Mouse (Mus musculus) heart, embryonic 10.5 days (tissue): ENCODE measurements around the gene Gna14. TPM values are rescaled to one million over a fixed set of nuclear protein-coding genes. Genes with fewer than 3 reads are reported as not detected.

Experiments
- DNase-seq: peaks from one replicate; pipeline ENCODE4 v3.0.0-alpha.2; 2017; ENCODE audit warnings: low spot score
- H3K27ac ChIP-seq: fragments of 300-500 bp; sonication (generic); 2 replicates; pipeline ENCODE4 v1.5.1; 2016; ENCODE audit warnings: mild to moderate bottlenecking
- H3K27me3 ChIP-seq: fragments of 300-500 bp; sonication (generic); 2 replicates; pipeline ENCODE4 v1.6.1; 2016; ENCODE audit warnings: mild to moderate bottlenecking; ENCODE audit not compliant: poor library complexity, insufficient read depth, severe bottlenecking
- H3K36me3 ChIP-seq: fragments of 300-500 bp; sonication (generic); 2 replicates; pipeline ENCODE4 v1.6.1; 2016; ENCODE audit warnings: mild to moderate bottlenecking, moderate library complexity
- H3K4me1 ChIP-seq: fragments of 300-500 bp; sonication (generic); 2 replicates; pipeline ENCODE4 v1.6.1; 2016; ENCODE audit warnings: mild to moderate bottlenecking
- H3K4me3 ChIP-seq: fragments of 300-500 bp; sonication (generic); 2 replicates; pipeline ENCODE4 v1.5.1; 2016; ENCODE audit warnings: mild to moderate bottlenecking, moderate library complexity
- H3K9me3 ChIP-seq: fragments of 300-500 bp; sonication (generic); 2 replicates; pipeline ENCODE4 v1.6.1; 2016; ENCODE audit warnings: mild to moderate bottlenecking, moderate library complexity
- WGBS: fragments of 180-500 bp; shearing (Covaris S2); methylation state at CpG from one replicate; pipeline ENCODE4 v1.1.7; 2016; 5-methylcytosine and 5-hydroxymethylcytosine counted together
- polyA plus RNA-seq: library from polyadenylated mRNA; unstranded; fragments of >200 nt; fragmentation: Nextera tagmentation; extraction: Ambion mirVana; gene quantifications from 2 replicates; pipeline ENCODE4 v1.2.1, GENCODE M21; 2016

The Gna14 gene
- polyA plus RNA-seq: 0.76 and 3.7 TPM in 2 replicates

- no peaks in the 10 kb centered on the region for H3K9me3 ChIP-seq
- under 1% methylated on average over 27 of the region's 27 CpGs for WGBS
- H3K27ac ChIP-seq: peak within 1 kb of the TSS; percentile 56
- H3K27me3 ChIP-seq: peaks cover 46% of the 10 kb centered on the region
- H3K4me1 ChIP-seq: peaks cover 45% of the 10 kb centered on the region
- DNase-seq: peak; percentile 86
- H3K36me3 ChIP-seq: no peaks in the 10 kb centered on the region
- H3K4me3 ChIP-seq: peak within 1 kb of the TSS; percentile 60
Measured at GRCm38 (mm10) chr19:16435531-16436231, at the start of gene Gna14. Gna14 (plus strand) TSS chr19:16435762.

DNA sequence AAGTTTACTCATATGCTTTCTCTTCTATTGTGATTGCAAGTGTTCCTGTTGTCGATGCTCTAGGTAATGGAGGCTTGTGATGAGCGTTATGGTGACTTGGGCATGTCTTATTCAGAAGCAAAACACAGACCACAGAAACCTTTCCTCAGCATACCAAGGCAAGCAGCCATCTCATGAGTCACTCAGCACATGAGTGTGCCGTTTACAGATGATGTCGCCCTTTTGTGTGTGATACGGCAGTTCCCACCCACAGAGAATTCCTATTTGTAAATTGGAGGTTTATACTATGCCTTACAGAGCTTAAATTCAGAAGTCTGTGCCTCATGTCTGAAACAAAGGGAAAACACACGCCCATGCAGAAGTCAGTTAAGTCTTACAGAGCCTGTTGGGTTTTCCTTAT, 49.0 kb upstream of the Gna14 start:
- no peaks in the 10 kb centered on the region for H3K4me1 ChIP-seq
- no peak overlapping the region for H3K27ac ChIP-seq
- DNase-seq: no peak
- H3K27me3 ChIP-seq: no peaks in the 10 kb centered on the region
- WGBS: 77% methylated on average over 6 of the region's 6 CpGs
- H3K9me3 ChIP-seq: no peaks in the 10 kb centered on the region
- peaks cover 19% of the 10 kb centered on the region; the same call in 1 of the 2 replicates for H3K36me3 ChIP-seq
- H3K4me3 ChIP-seq: no peak overlapping the region

DNA sequence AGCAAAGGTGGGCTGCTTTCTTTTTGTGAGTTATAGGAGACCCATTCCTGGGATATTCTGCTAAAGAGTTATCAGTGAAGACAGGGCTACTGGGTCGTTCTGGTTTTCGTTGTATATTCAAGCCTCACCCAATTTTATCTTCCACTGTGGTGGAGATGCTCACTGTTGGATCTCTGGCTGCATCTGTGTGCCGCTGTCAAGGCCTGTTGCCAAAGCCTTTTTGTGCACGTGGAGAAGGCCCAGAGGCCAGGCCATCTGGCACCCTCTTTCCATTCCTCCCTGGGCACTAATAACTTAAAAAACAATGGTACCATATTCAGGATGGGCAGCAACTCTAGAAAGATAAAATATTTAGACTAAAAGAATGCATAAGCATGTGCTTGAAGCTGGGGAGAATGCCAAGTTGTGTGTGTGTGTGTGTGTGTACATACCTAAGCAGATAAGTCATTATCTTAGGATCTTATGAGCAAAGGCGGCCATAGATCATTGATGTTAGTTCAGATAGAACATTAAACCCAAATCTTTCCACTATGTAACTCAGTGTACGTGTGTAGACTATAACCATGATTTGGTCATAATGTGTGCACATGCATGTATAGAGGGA, 45.3 kb upstream of the Gna14 start:
- H3K4me3 ChIP-seq: no peak overlapping the region
- H3K36me3 ChIP-seq: peaks cover 3% of the 10 kb centered on the region; the same call in 1 of the 2 replicates
- no peak for DNase-seq
- 90% methylated on average over 6 of the region's 6 CpGs for WGBS
- H3K27ac ChIP-seq: no peak overlapping the region
- no peaks in the 10 kb centered on the region for H3K4me1 ChIP-seq
- no peaks in the 10 kb centered on the region for H3K27me3 ChIP-seq
- no peaks in the 10 kb centered on the region for H3K9me3 ChIP-seq

GRCm38 (mm10) chr19:16394381-16394780, 41.2 kb upstream of the Gna14 start:
- Histone ChIP-seq H3K27ac (no peak overlapping the region), H3K36me3 (no peaks in the 10 kb centered on the region), H3K9me3 (no peaks in the 10 kb centered on the region), H3K4me1 (no peaks in the 10 kb centered on the region), H3K4me3 (no peak overlapping the region), H3K27me3 (no peaks in the 10 kb centered on the region)
- 65% methylated on average over 5 of the region's 5 CpGs for WGBS
- no peak for DNase-seq

- H3K36me3 ChIP-seq: no peaks in the 10 kb centered on the region
- DNase-seq: no peak
- no peak overlapping the region for H3K27ac ChIP-seq
- no peaks in the 10 kb centered on the region; the same call in 1 of the 2 replicates for H3K9me3 ChIP-seq
- no peak overlapping the region for H3K4me3 ChIP-seq
- 76% methylated on average over 6 of the region's 6 CpGs for WGBS
- H3K27me3 ChIP-seq: no peaks in the 10 kb centered on the region
- no peaks in the 10 kb centered on the region for H3K4me1 ChIP-seq
Measured at GRCm38 (mm10) chr19:16403101-16403500, 32.5 kb upstream of the Gna14 start.

DNA sequence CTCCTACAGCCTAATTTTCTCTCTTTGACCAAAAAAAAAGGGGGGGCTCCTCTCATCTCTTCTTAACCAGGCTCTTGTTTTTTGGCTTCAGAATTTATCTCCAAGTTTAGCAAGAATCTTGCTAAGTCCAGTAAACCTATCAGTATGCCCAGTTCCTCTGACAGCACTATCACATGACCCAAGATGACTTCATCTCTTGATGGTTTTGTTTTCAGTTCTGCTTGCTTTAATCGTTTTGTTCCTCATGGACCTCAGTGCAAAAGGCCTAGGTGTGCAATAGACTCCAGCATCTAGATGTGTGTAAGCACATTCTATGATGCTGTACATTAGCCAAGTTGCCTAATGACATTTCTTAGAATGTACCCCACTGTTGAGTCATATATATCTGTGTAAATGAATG, 27.8 kb upstream of the Gna14 start:
- no peak for DNase-seq
- Histone ChIP-seq H3K4me3 (no peak overlapping the region), H3K27me3 (no peaks in the 10 kb centered on the region), H3K27ac (no peak overlapping the region), H3K9me3 (no peaks in the 10 kb centered on the region; the same call in 1 of the 2 replicates), H3K4me1 (no peaks in the 10 kb centered on the region), H3K36me3 (no peaks in the 10 kb centered on the region)
- 65% methylated on average over 1 of the region's 1 CpGs for WGBS

DNA sequence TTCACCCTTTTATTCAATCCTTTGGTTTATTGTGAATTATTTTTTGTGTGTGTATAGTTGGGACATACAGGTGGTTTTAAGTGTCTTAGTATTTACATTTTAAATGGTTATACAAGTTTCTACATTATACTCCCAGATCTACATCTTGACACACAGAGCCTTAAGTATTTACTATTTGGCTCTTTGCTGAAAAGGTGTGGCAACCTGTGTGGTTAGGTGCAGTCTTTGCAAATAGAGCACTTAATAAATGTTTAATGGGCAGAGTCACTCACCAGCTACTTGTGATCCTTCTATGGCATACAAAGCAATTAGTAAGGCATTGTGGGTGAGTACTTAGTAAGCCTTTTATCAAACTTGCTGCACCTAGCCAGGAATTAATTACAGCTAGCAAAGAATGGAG, 24.3 kb upstream of the Gna14 start:
- no peaks in the 10 kb centered on the region for H3K27me3 ChIP-seq
- DNase-seq: no peak
- no peaks in the 10 kb centered on the region for H3K36me3 ChIP-seq

DNA sequence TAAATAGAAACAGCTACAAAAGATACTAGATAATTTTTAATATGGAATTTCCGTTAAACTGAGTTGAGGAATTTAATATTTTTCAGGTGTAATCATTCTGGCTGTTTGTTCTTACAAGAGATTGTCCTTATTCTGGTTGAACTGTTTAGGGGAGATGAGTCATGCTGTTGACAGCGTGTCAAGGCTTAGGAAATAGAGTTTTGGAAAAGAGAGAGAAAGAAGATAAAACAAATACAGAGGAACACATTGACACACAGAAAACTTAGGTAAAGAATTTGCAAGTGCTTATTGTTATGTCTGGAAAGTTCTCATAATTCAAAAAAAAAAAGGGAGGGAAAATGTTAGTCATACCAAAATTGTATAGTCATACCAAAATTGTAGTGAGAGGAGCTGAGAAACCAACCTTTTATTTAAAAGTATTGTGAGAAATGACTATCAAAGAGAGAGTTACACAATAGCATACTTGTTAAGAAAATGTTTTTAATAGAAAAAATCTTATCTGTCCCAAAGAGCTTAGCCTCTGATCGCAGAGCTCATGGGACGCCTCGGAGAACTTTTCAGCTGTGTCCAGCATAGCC, 17.4 kb upstream of the Gna14 start:
- H3K4me1 ChIP-seq: no peaks in the 10 kb centered on the region
- H3K4me3 ChIP-seq: no peak overlapping the region
- H3K36me3 ChIP-seq: no peaks in the 10 kb centered on the region
- no peaks in the 10 kb centered on the region for H3K27me3 ChIP-seq
- no peak overlapping the region for H3K27ac ChIP-seq
- no peaks in the 10 kb centered on the region for H3K9me3 ChIP-seq
- WGBS: 83% methylated on average over 5 of the region's 5 CpGs
- no peak for DNase-seq

More for the DNA sequence above, 24.3 kb upstream of the Gna14 start:
- H3K27ac ChIP-seq: no peak overlapping the region
- H3K4me1 ChIP-seq: no peaks in the 10 kb centered on the region
- H3K4me3 ChIP-seq: no peak overlapping the region
- no peaks in the 10 kb centered on the region for H3K9me3 ChIP-seq

- WGBS: 86% methylated on average over 2 of the region's 2 CpGs
- Histone ChIP-seq H3K27ac (no peak overlapping the region), H3K27me3 (no peaks in the 10 kb centered on the region), H3K36me3 (no peaks in the 10 kb centered on the region), H3K4me3 (no peak overlapping the region), H3K4me1 (no peaks in the 10 kb centered on the region), H3K9me3 (peaks cover 9% of the 10 kb centered on the region; the same call in 1 of the 2 replicates)
- no peak for DNase-seq
Measured at GRCm38 (mm10) chr19:16425596-16425995, 10.0 kb upstream of the Gna14 start.

DNA sequence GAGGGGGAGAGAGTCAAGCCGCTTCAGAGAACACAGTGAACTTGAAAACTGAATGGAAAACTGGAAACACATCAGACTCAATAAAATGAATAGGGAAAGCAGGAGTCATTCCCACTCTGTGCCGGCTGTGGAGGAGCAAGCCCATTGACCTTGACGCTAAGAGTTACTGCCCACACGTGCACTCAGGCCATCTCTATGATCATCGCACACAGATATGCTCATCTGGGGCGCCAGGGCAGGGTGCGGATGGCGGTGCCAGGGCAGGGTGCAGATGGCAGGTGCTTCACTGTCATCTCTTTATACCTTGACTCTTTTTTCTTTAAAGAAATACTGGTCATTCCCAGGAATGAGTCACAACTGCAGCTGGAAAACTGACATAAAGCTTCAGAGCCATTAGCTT, 4.2 kb upstream of the Gna14 start:
- no peak for DNase-seq
- peaks cover 13% of the 10 kb centered on the region for H3K27me3 ChIP-seq
- no peak overlapping the region for H3K4me3 ChIP-seq
- no peaks in the 10 kb centered on the region for H3K36me3 ChIP-seq
- WGBS: 80% methylated on average over 8 of the region's 8 CpGs
- H3K27ac ChIP-seq: no peak overlapping the region
- H3K4me1 ChIP-seq: peaks cover 14% of the 10 kb centered on the region
- peaks cover 9% of the 10 kb centered on the region; the same call in 1 of the 2 replicates for H3K9me3 ChIP-seq

- no peak for DNase-seq
- no peak overlapping the region for H3K27ac ChIP-seq
- no peaks in the 10 kb centered on the region for H3K9me3 ChIP-seq
- 24% methylated on average over 9 of the region's 9 CpGs for WGBS
- H3K36me3 ChIP-seq: no peaks in the 10 kb centered on the region
- peaks cover 41% of the 10 kb centered on the region for H3K4me1 ChIP-seq
- peaks cover 46% of the 10 kb centered on the region for H3K27me3 ChIP-seq
- H3K4me3 ChIP-seq: peak overlapping the region; percentile 60
Measured at GRCm38 (mm10) chr19:16434879-16435278, 683 bp upstream of the Gna14 start.

DNA sequence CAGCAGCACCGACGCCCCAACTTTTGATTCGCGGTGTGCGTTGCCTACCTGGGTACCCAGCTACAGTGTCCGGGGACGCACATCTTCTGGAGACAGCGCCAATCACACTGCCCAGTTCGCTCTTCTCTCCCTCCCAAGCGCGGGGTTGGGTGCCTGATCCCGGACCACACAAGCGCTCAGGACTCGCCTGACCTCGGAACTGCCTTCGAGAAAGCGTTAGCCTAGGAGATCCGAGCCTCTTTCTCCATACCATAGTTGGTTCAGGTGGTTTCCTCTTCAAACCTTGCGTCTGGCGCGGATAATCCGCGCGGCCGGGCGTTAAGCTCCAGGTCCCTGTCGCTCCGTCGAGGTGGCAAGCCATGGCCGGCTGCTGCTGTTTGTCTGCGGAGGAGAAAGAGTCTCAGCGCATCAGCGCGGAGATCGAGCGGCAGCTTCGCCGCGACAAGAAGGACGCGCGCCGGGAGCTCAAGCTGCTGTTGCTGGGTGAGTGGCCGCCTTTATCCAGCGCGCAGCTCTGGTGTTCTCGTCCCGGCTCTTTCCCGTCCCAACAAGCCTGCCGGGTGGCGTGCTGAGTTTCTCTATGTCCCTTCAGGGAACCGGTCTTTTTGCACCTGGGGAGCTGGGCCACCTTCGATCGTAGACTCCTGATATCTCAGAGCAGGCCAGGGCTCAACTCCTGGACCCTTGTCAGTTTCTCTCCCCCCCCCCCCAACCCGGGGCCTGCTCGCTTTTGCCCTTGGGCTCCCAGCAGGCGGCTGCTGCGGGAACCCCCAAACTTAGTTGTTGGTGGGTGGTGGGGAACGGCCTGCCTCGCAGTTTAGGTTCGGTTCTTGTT, 990 bp downstream of the Gna14 start:
- Histone ChIP-seq H3K9me3 (no peaks in the 10 kb centered on the region), H3K27me3 (peaks cover 46% of the 10 kb centered on the region), H3K27ac (peak overlapping the region; percentile 56), H3K4me3 (peak overlapping the region; percentile 60), H3K4me1 (peaks cover 45% of the 10 kb centered on the region), H3K36me3 (no peaks in the 10 kb centered on the region)
- WGBS: 2% methylated on average over 61 of the region's 61 CpGs
- DNase-seq: peak; percentile 68

GRCm38 (mm10) chr19:16437170-16437483, 1.6 kb downstream of the Gna14 start:
- WGBS: 27% methylated on average over 4 of the region's 4 CpGs
- Histone ChIP-seq H3K4me3 (peak overlapping the region; percentile 60), H3K27ac (no peak overlapping the region), H3K36me3 (no peaks in the 10 kb centered on the region), H3K27me3 (peaks cover 46% of the 10 kb centered on the region), H3K9me3 (no peaks in the 10 kb centered on the region), H3K4me1 (peaks cover 45% of the 10 kb centered on the region)
- no peak for DNase-seq
